Mouse (Mus musculus) c-Kit-positive CD71-positive TER-119-positive erythroid progenitor cells, embryonic 14.5 days (primary cell): ENCODE results near the gene Cd93.

ENCODE experiments used
- DNase-seq: peaks from one replicate; pipeline ENCODE4 v3.0.0-alpha.2; 2013; ENCODE audit warnings: low spot score

Gene Cd93

GRCm38 (mm10) chr2:148442172-148442571 lies 1.2 kb downstream of the Cd93 start:
- DNase-seq = no peak

DNA sequence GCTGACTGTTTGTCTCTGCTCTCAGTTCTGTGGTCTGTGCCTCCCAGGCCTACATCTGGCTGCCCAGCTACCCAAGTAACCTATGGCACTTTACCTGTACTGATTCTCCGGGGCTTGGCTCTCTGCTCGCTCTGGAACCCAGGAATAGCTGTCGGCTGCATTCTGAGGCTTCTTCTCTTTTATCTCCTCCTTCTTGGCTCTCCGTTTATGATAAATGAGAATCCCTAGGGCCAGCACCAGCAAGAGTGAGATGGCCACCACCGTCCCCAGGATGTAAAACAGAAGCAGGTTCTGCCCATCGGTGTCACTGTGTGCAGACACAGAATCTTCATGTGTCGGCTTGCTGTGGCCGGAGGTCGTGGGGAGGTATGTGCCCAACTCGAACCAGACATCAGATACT lies 1.9 kb downstream of the Cd93 start:
- no peak for DNase-seq

- no peak for DNase-seq
These were observed 3.6 kb downstream of the Cd93 start for GRCm38 (mm10) chr2:148439691-148440276.

DNA sequence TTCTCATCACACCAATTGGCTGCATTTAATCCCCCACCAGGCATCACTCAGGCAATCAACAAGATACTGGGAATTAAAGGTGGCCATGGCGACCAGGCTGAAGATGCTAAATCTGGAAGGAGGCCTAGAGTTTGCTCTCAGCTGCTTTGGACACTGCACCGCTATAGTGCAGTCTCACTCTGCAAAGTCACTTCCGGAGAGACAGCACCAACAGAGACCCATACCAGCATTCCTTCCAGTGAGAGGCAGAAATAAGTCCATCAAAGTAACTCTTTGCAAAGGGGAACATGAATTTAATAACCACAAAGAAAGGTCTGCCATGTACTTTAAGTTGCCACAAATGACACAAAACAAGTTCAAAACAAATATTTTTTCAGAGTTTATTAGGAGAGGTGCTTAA lies 7.1 kb downstream of the Cd93 start:
- no peak for DNase-seq

GRCm38 (mm10) chr2:148432346-148432745 lies 11.0 kb downstream of the Cd93 start:
- DNase-seq = no peak

DNA sequence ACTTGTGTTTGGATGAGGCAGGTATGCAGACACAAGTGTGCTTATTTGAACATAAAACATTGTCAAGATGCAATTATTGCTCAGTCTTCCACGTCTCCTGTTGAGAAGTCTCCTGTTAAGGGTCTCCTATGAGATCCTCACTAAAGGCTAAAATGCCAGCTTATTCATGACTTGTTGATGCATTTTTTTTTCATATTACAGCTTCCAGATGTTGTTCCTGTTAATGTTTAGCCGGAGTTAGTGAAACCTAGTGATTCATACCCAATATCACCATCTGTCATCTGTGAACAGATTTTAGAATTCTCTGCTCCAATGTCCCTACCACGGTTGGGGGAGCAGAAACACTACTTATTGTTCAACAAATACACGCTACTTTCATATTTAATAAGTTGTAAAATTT lies 12.4 kb downstream of the Cd93 start:
- DNase-seq = no peak

DNA sequence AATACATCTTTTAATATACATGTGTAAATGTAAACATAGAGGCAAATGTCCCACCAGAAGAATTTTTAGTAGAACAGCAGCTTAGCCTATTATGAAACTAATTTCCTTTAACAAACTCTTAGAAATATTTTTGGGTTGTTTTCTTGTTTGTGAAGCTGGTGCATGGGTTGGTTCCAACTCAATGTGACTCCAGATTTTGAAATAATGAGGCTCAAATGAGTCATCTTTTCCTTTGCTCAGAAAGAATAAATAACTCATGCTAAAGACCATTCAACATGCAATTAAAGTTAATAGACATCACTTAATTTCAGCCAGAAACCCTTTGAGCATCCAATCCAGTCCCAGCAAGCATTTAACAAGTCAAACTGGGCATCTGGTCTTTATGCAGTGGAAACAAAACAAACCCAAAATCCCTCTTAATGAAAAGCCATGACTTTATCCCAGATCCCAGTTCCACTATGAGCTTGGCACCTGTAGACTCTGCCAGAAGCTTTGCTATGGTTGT lies 14.3 kb downstream of the Cd93 start:
- no peak for DNase-seq

DNA sequence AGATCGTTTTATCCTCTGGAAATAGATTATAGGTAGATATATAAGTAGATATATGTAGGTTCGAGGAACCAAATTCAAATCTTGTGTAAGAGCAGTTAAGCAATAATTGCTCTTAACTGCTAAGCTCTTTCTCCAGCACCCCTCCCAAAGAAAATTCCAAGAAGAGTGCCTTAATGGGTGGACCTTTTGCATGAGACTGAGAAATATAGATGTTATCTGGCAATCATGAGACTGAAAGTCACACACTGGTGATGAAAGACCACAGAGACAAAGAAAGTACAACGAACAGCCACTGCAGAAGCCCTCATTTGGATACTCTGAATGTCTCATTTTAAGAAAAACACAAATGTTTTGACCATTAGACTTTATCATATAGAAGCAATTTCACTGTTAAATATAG lies 14.8 kb downstream of the Cd93 start:
- DNase-seq = no peak

GRCm38 (mm10) chr2:148427553-148427952 lies 15.8 kb downstream of the Cd93 start:
- DNase-seq = no peak

GRCm38 (mm10) chr2:148425709-148426382 lies 17.5 kb downstream of the Cd93 start:
- no peak for DNase-seq

DNA sequence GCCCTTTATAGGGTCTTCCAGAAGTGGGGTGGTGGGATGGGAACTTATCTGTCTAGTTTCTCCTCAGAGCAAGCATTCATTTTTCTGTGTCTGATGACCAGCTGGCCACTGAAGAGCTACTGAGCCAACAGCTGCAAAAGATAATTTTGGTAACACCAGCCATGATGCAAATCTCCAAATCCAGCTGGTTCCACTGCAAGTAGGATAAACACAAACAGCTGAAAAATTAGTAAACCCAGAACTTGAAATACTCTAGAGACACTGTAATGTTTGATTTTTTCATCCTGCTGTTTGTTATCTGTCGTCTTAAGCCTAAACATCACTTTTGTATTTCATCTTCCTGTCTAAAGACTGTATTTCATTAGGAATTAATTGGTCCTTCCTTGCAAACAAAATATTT lies 21.7 kb downstream of the Cd93 start:
- no peak for DNase-seq

DNA sequence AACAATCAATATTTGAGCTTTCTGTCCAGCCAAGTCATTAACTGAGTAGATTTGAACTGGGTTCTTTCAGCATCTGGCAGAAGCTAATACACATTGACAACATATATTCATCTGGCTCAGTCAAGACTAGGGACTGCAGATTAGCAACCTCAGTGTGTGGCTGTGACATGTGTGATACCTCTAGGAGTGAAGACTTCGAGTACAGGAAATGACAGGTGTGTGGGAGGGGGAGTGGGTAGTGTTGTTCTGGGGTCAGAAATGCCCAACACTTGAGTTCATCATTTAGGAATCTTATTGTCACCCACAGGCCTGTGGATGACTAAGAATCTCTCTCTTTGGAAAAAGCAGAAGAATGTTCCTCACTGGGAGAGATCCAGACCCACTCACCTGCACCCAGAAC lies 22.3 kb downstream of the Cd93 start:
- no peak for DNase-seq

GRCm38 (mm10) chr2:148419776-148420175 lies 23.6 kb downstream of the Cd93 start:
- DNase-seq = no peak

- no peak for DNase-seq
These were observed 24.2 kb downstream of the Cd93 start for GRCm38 (mm10) chr2:148419151-148419550.

DNA sequence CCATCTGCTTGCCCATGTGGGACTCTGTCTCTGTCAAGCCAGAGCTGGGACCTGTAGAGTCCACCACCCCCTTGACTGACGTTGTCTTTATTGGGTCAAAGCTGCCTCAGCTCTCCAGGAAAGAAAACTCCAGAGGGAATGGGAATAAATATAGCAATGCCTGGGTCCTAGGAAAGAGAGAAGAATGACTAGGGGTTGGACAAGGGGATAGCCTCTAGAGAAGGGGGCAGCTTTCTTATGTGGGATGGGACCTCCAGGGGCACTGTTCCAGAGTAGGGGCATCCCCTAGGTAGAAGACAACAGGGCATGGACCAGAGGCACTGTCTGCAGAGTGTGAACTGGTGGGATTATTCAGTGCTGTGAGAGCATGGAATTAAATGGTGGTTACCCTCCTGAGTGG lies 33.5 kb downstream of the Cd93 start:
- DNase-seq = no peak

DNA sequence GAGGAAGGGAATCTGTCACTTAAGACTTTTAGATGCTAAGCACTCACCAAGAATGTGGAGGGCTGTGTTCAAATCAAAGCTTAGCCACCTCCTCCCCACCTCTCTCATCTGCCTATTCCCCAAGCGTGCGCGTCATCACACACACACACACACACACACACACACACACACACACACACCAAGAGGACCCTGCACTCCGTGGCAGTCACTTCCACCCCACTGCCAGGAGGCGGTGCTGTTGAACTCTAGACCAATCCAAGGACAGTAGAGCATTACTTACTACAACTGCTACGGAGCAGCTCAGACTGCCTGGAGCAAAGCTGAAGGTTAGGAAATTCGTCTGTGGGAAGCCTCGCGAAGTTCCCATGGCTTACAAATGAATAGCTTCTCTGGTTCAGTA lies 34.2 kb downstream of the Cd93 start:
- peak; percentile 23 for DNase-seq

- DNase-seq = no peak
These were observed 34.6 kb downstream of the Cd93 start for GRCm38 (mm10) chr2:148408761-148409120.

DNA sequence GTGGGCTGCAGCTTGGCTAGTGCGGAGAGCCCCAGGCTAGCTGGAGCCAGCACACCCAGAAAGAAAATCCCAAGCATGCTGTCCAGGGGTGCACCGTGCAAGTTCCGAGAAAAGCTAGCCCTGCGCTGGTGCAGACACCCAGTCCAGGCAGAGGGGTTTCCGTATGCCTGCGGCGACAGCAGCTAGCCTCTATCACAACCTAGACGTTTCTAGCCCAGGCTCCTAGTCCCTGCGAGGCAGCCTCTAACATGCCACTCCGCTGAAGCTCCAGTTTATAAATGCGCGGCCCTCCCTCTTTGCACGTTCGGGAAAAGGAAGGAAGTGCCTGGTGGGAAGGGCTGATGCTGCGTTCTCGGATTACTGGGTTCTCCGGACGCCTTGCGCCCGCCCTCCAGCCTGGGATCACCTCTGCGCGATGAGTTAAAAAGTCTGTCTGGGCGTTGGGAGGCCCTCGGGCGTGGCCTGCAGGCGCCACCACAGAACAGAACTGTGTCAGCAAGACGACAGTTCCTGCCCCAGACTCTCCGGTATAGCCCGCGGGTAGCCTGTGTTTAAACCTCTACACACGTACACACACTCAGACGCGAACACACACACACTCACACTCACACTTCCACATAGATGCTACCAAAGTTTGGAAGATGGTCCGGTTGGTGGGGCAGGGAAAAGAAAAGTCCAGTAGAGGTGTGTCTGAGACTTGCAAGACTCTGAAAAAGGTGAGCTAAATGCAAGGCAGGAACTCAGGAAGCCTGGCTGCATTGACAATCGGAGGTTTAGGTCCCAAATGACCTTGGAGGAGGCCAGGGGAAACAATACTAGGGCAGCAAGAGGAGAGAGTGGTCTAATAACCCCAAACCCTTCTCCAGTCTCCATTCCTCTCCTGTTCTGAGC lies 35.2 kb downstream of the Cd93 start, which contains the start of gene Thbd:
Thbd (minus strand) TSS at position 319 of the 891 bp plus-strand sequence.
- no peak for DNase-seq

- DNase-seq = no peak
These were observed 36.1 kb downstream of the Cd93 start for GRCm38 (mm10) chr2:148406971-148407869.

GRCm38 (mm10) chr2:148406160-148406970 lies 37.0 kb downstream of the Cd93 start:
- no peak for DNase-seq

GRCm38 (mm10) chr2:148404906-148405305 lies 38.5 kb downstream of the Cd93 start:
- DNase-seq = no peak
